ENCODE assay signal across 21 mouse cellular contexts in the genomic region with DNA sequence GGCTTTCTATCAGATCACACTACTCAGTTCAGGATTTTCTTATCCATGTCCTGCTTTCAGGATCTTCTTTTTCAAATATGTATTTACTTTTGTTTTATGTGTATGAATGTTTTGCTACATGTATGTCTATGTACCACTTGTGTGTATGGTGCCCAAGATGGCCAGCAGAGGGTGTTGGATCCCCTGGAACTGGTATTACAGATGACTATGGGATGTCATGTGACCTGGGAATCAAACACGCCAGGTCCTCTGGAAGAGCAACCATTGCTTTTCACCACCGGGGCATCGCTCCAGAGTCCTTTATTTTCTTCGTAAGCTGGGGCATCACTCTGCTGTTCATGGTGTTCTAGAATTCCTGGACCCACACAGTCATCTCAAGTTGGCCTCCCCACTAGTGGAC. TPM values are rescaled to one million over a fixed set of nuclear protein-coding genes. Genes with fewer than 3 reads are reported as not detected.
"Had no signal": no experiment of that assay in that cellular context is flagged by ENCODE, and none has a peak within 500 bp of the region (broad histone marks: within the 10 kb centered on the region; RNA-seq: fewer than 3 reads in every experiment).

No protein-coding gene starts in this region.

- H3K27ac ChIP-seq: kidney, embryonic 15.5 days; limb, embryonic 12.5 days; limb, embryonic 15.5 days; midbrain, embryonic 10.5 days; midbrain, embryonic 13.5 days; neural tube, embryonic 13.5 days had no signal

- H3K36me3 ChIP-seq: kidney, embryonic 15.5 days; limb, embryonic 12.5 days; limb, embryonic 15.5 days; midbrain, embryonic 10.5 days; midbrain, embryonic 13.5 days; neural tube, embryonic 13.5 days had no signal

- H3K4me3 ChIP-seq: kidney, embryonic 15.5 days; limb, embryonic 12.5 days; limb, embryonic 15.5 days; megakaryocyte, embryonic 14.5 days; midbrain, embryonic 10.5 days; midbrain, embryonic 13.5 days; myocyte; neural tube, embryonic 13.5 days had no signal

- H3K4me1 ChIP-seq: kidney, embryonic 15.5 days; limb, embryonic 12.5 days; limb, embryonic 15.5 days; megakaryocyte, embryonic 14.5 days; midbrain, embryonic 10.5 days; neural tube, embryonic 13.5 days had no signal

- H3K4me2 ChIP-seq: kidney, embryonic 15.5 days; limb, embryonic 12.5 days; limb, embryonic 15.5 days; midbrain, embryonic 13.5 days; neural tube, embryonic 13.5 days had no signal

- H3K9ac ChIP-seq: kidney, embryonic 15.5 days; limb, embryonic 12.5 days; limb, embryonic 15.5 days; midbrain, embryonic 13.5 days; neural tube, embryonic 13.5 days had no signal

- ATAC-seq: intestine, postnatal 0 days; midbrain, embryonic 13.5 days; midbrain, embryonic 16.5 days had no signal

- H3K9me3 ChIP-seq: kidney, embryonic 15.5 days; limb, embryonic 12.5 days; limb, embryonic 15.5 days; megakaryocyte, embryonic 14.5 days; midbrain, embryonic 10.5 days; midbrain, embryonic 13.5 days; neural tube, embryonic 13.5 days had no signal

- DNase-seq: kidney, adult 8-10 months; kidney, postnatal 10 days; kidney, postnatal 36 days; left cerebral cortex, postnatal 4 days; lung, postnatal 36 days; thymus, adult 18-20 months; thymus, postnatal 36 days had no signal

- H3K27me3 ChIP-seq: kidney, embryonic 15.5 days; limb, embryonic 12.5 days; limb, embryonic 15.5 days; midbrain, embryonic 13.5 days; neural tube, embryonic 13.5 days had no signal

RNA-seq across cellular contexts. Expression of gene Atp7b, which starts 29.1 kb away (rescaled TPM):
- total RNA-seq: monocyte, adult 5-6 weeks; neutrophil, adult 5-6 weeks had no signal

RNA-seq across cellular contexts. Expression of gene Nek5, which starts 35.6 kb away (rescaled TPM):
- total RNA-seq: monocyte, adult 5-6 weeks had no signal
- polyA plus RNA-seq: myocyte; small intestine, adult 2 months; spleen, adult 2 months had no signal
